In the genomic region with DNA sequence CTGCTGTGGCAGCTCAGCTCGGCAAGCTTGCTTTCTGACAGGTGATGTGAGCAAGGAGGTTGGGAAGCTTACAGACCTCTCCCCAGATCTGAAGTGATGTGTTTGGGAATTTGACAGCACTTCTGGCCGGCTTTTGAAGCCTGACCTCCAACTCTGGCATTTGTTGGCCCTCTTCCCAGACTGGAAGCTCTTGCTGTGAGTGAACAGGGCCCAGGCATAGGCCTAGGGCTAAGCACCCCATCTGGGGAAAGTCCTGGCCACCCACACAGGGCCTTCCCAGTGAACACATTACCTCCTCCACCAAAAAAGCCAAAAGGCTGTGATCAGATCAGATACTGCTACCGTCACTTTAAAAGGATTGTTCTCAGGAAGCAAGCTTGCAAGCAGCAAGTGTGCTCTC, we compare ENCODE assay signal across 11 mouse cellular contexts. TPM values are rescaled to one million over a fixed set of nuclear protein-coding genes. Genes with fewer than 3 reads are reported as not detected.
DNase-seq lines count a peak whose midpoint lies in the region; ATAC-seq lines count a peak whose summit lies in the region.
"Had no signal": no experiment of that assay in that cellular context is flagged by ENCODE, and none has a peak within 500 bp of the region (broad histone marks: within the 10 kb centered on the region; RNA-seq: fewer than 3 reads in every experiment).

No protein-coding gene starts in this region.

- no peak overlapping the region for H3K4me2 ChIP-seq in kidney, embryonic 14.5 days (replicated peaks; ENCODE audit: low read depth, low read length)
- H3K4me2 ChIP-seq in liver, embryonic 16.5 days (ENCODE audit: low read depth, low read length), result no peak overlapping the region
- H3K4me2 ChIP-seq: midbrain, embryonic 12.5 days had no signal

- H3K27ac ChIP-seq in kidney, embryonic 14.5 days (ENCODE audit: low read depth, low read length), result no peak overlapping the region
- peak overlapping the region; percentile 53; the same call in 1 of the 2 replicates for H3K27ac ChIP-seq in heart, embryonic 10.5 days
- no peak overlapping the region for H3K27ac ChIP-seq in liver, embryonic 16.5 days (ENCODE audit: low read length)
- H3K27ac ChIP-seq: midbrain, embryonic 12.5 days had no signal

- 38% methylated on average over 3 of the region's 3 CpGs for WGBS in kidney, embryonic 14.5 days
- whole genome bisulfite sequencing in heart, embryonic 10.5 days, result 18% methylated on average over 3 of the region's 3 CpGs
- WGBS in liver, embryonic 16.5 days (ENCODE audit: insufficient replicate concordance), result 41% methylated on average over 3 of the region's 3 CpGs

- DNase-seq in kidney, adult 11 months, result peak; percentile 65
- peak; percentile 84 for DNase-seq in adrenal gland, postnatal 10 days
- no peak for DNase-seq in heart, embryonic 10.5 days (ENCODE audit: low spot score)
- no peak for DNase-seq in embryo, embryonic 9.5 days (ENCODE audit: extremely low spot score)
- DNase-seq in B cell, adult 2 months, result no peak
- DNase-seq in right cerebral cortex, postnatal 36 days (ENCODE audit: low spot score in 2 of 2), result no peak

- no peak for ATAC-seq in kidney, embryonic 14.5 days (ENCODE audit: low FRiP score, low TSS enrichment)
- ATAC-seq in liver, embryonic 16.5 days (ENCODE audit: low read depth), result peak; percentile 85

- no peaks in the 10 kb centered on the region for H3K36me3 ChIP-seq in kidney, embryonic 14.5 days (ENCODE audit: control insufficient read depth, insufficient read depth, low read length)
- H3K36me3 ChIP-seq in heart, embryonic 10.5 days, result peaks cover 18% of the 10 kb centered on the region; the same call in 1 of the 2 replicates
- H3K36me3 ChIP-seq in liver, embryonic 16.5 days (ENCODE audit: control insufficient read depth, insufficient read depth), result no peaks in the 10 kb centered on the region

- peaks cover 3% of the 10 kb centered on the region for H3K27me3 ChIP-seq in kidney, embryonic 14.5 days (ENCODE audit: control insufficient read depth, insufficient read depth, low read length)
- H3K27me3 ChIP-seq in heart, embryonic 10.5 days (ENCODE audit: insufficient read depth, poor library complexity, severe bottlenecking), result peaks cover 8% of the 10 kb centered on the region; the same call in 1 of the 2 replicates
- H3K27me3 ChIP-seq in liver, embryonic 16.5 days (ENCODE audit: control insufficient read depth, insufficient read depth, low read depth, low read length), result no peaks in the 10 kb centered on the region
- H3K27me3 ChIP-seq: midbrain, embryonic 12.5 days had no signal

- no peaks in the 10 kb centered on the region for H3K9me3 ChIP-seq in kidney, embryonic 14.5 days (ENCODE audit: control insufficient read depth, low read length)
- no peaks in the 10 kb centered on the region for H3K9me3 ChIP-seq in heart, embryonic 10.5 days
- H3K9me3 ChIP-seq in liver, embryonic 16.5 days (replicated peaks; ENCODE audit: control insufficient read depth, low read length), result no peaks in the 10 kb centered on the region
- H3K9me3 ChIP-seq: midbrain, embryonic 12.5 days had no signal

- 0 out of 2 replicates have a peak, but pooled peaks cover 11% of the 10 kb centered on the region for H3K4me1 ChIP-seq in kidney, embryonic 14.5 days (ENCODE audit: control insufficient read depth, insufficient read depth, low read length)
- peaks cover 38% of the 10 kb centered on the region for H3K4me1 ChIP-seq in heart, embryonic 10.5 days
- H3K4me1 ChIP-seq in liver, embryonic 16.5 days (ENCODE audit: control insufficient read depth, low read depth, low read length), result no peaks in the 10 kb centered on the region

- H3K9ac ChIP-seq in kidney, embryonic 14.5 days (ENCODE audit: low read depth, low read length), result no peak overlapping the region
- H3K9ac ChIP-seq in liver, embryonic 16.5 days (ENCODE audit: low read depth, low read length), result no peak overlapping the region
- H3K9ac ChIP-seq: midbrain, embryonic 12.5 days had no signal

- H3K4me3 ChIP-seq in kidney, embryonic 14.5 days (ENCODE audit: low read length), result no peak overlapping the region
- H3K4me3 ChIP-seq in heart, embryonic 10.5 days, result no peak overlapping the region
- no peak overlapping the region for H3K4me3 ChIP-seq in liver, embryonic 16.5 days (ENCODE audit: low read depth, low read length)
- H3K4me3 ChIP-seq: midbrain, embryonic 12.5 days had no signal

RNA-seq across cellular contexts. Expression of a gene that starts 7.1 kb away (rescaled TPM):
- 2.6 and 6.1 TPM in 2 replicates for polyA plus RNA-seq in kidney, embryonic 14.5 days (2014; fragmentation: Nextera tagmentation; extraction: Ambion mirVana)
- 1 to 10 TPM; 1.4 to 4.3 TPM for total RNA-seq in adrenal gland, postnatal 10 days (2021)
- polyA plus RNA-seq in heart, embryonic 10.5 days (2016; fragmentation: Nextera tagmentation; extraction: Ambion mirVana), result 1.7 TPM in 1 of 2 replicates, not detected in the other
- 7.8 and 10.2 TPM in 2 replicates for polyA plus RNA-seq in liver, embryonic 16.5 days (2015; fragmentation: Nextera tagmentation; extraction: Ambion mirVana)
- total RNA-seq: ES-E14 had no signal
- polyA plus RNA-seq: embryonic facial prominence, embryonic 11.5 days; midbrain, embryonic 12.5 days had no signal

RNA-seq across cellular contexts. Expression of a gene that starts 19.1 kb away (rescaled TPM):
- polyA plus RNA-seq in kidney, embryonic 14.5 days (2014; fragmentation: Nextera tagmentation; extraction: Ambion mirVana), result not detected in 2 replicates
- not detected for total RNA-seq in adrenal gland, postnatal 10 days (2021)
- polyA plus RNA-seq in heart, embryonic 10.5 days (2016; fragmentation: Nextera tagmentation; extraction: Ambion mirVana), result not detected in 2 replicates
- polyA plus RNA-seq in liver, embryonic 16.5 days (2015; fragmentation: Nextera tagmentation; extraction: Ambion mirVana), result not detected in 2 replicates
- total RNA-seq: ES-E14 had no signal
- polyA plus RNA-seq: embryonic facial prominence, embryonic 11.5 days; midbrain, embryonic 12.5 days had no signal

RNA-seq across cellular contexts. Expression of a gene that starts 47.8 kb away (rescaled TPM):
- polyA plus RNA-seq in kidney, embryonic 14.5 days (2014; fragmentation: Nextera tagmentation; extraction: Ambion mirVana), result 50.2 and 92.1 TPM in 2 replicates
- total RNA-seq in adrenal gland, postnatal 10 days (2021), result 1 to 10 TPM in 1 of 2 experiments, under 1 TPM in 1; 0.94 to 5.1 TPM
- 0.11 and 0.34 TPM in 2 replicates for polyA plus RNA-seq in heart, embryonic 10.5 days (2016; fragmentation: Nextera tagmentation; extraction: Ambion mirVana)
- polyA plus RNA-seq in liver, embryonic 16.5 days (2015; fragmentation: Nextera tagmentation; extraction: Ambion mirVana), result 0.56 and 0.72 TPM in 2 replicates
- polyA plus RNA-seq: embryonic facial prominence, embryonic 11.5 days; midbrain, embryonic 12.5 days had no signal

Comparison
In these comparisons a context has a peak if more than half of its experiments do, and no peak if none do; other contexts are left out.
1. DNase-seq: peak in kidney, adult 11 months (single experiment) and adrenal gland, postnatal 10 days (single experiment); none in heart, embryonic 10.5 days (single experiment), embryo, embryonic 9.5 days (single experiment), B cell, adult 2 months (0 of 2) and right cerebral cortex, postnatal 36 days (0 of 2).
2. RNA of a gene that starts 47.8 kb away (polyA plus RNA-seq): 50.2 to 92.1 TPM in kidney, embryonic 14.5 days; 0.56 to 0.72 TPM in liver, embryonic 16.5 days and 0.11 to 0.34 TPM in heart, embryonic 10.5 days; every median in the first group is over 10 times any median in the second.